Mouse (Mus musculus): ENCODE results near the gene Afg3l1.
"Not testable (repeated sequence)": the region's sequence is repeated elsewhere in the genome, so short reads cannot be mapped to it uniquely, and the experiment has no call there.

The Afg3l1 gene

DNA sequence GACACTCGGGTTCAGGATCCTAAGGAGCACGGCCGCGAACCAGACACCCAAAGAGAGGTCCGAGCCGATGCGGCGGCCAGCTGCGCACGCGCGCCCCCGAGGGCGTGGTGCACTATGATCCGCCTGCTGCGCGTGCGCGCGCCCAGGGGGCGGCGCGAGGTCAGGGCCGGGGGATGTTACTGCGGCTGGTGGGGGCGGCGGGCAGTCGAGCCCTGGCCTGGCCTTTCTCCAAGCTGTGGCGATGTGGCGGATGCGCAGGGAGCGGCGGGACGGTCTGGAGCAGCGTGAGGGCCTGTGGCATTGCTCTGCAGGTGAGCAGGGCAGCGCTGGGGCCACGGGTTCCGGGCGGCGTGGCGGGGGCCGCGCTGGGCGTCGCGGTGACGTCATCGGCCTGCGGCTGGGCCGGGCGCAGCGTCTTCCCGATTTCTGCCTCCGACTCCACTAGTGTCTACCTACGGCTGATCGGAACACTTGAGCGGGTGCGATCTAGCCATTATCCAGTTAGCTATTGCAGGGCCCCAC, at the start of gene Afg3l1:
Afg3l1 (plus strand) TSS at position 167 of the 522 bp plus-strand sequence.
- DNase-seq: peak; percentile 94

DNA sequence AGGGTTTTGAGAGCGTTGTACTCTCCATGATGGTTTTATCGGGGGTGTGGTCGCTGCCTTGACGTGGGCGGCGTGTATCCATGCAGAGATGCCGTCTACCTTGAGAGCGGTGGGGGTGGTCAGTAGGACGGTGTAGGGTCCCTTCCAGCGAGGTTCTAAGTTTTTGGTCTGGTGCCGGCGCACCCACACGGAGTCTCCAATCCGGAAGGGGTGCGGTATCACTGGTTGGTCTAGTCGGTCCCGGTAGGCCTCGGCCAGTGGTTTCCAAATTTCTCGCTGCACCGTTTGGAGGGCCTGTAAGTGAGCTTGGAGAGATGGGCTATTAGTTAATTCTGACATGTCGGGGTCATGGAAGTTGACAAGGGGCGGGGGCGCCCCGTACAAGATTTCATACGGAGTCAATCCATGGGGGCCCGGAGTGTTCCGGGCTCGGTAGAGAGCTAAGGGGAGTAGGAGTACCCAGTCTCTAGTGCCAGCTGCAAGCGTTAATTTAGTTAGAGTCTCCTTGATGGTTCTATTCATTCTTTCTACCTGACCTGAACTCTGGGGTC, 49.3 kb upstream of the Afg3l1 start:
- DNase-seq: no peak

- DNase-seq: no peak
These were observed 48.6 kb upstream of the Afg3l1 start for GRCm38 (mm10) chr8:123428939-123429721.

DNA sequence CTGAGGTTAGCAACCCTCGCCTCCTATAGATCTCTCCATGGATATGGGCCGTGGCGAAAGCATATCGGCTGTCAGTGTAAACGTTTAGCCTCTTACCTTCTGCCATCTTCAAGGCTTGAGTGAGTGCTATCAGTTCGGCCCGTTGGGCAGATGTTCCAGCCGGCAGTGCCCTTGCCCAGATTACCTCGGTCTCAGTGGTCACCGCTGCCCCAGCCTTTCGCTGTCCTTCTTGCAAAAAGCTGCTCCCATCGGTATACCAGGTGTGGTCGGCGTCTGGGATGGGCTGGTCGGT, 48.0 kb upstream of the Afg3l1 start:
- not testable (repeated sequence) for DNase-seq

- not testable (repeated sequence) for DNase-seq
These were observed 46.8 kb upstream of the Afg3l1 start for GRCm38 (mm10) chr8:123430936-123431335.

GRCm38 (mm10) chr8:123431616-123432365, 45.9 kb upstream of the Afg3l1 start:
- DNase-seq: no peak

- DNase-seq: no peak
These were observed 45.3 kb upstream of the Afg3l1 start for GRCm38 (mm10) chr8:123432381-123432780.

DNA sequence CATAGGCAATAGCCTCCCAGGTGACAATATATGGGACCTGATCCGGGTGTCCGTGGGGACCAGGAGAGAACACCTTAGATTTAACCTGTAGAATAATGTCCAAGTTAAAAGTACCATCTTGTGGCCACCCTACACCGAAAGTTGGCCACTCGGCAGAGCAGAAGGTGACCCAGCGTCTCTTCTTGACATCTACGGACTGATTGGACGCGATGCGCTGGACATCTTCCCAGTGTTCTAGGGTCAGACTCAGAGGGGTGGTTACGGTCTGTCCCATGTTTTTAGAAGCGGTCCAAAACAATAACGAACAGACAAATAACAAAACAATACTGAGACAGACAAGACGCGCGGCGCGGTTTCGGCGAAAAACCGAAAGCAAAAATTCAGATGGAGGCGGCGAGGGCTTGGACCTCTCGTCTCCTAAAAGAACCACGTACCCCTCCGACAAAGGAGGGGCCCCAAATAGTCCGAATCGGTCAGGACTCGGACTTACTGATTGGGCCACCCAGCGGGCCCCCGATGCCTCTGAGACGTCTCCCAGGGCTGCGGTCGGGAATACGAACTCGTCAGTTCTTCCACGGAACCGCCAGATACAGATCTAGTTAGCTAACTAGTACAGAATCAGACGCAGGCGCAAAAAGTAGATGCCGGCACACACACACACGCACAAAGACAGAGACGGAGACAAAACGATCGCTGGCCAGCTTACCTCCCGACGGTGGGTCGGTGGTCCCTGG, 44.3 kb upstream of the Afg3l1 start:
- DNase-seq: not testable (repeated sequence)

DNA sequence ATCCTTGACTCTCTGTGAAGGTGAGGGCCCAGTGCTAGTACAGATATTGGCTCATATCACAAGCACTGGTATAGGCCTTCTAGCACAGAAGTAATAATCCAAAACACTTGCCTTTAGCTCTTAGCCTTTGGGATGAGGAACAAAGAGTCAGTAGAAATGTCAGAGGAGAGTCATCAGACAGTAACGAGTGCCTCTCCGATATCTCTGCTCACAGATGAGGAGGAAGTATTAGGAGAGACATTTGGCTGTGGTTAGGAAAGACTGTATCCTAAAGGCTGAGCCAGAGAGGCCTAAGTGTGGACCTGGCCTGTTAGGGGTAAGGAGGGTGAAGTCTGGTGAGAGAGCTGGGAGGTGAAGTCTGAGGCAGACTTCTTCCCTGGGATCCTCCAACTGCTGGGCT, 35.9 kb upstream of the Afg3l1 start:
- DNase-seq: no peak

DNA sequence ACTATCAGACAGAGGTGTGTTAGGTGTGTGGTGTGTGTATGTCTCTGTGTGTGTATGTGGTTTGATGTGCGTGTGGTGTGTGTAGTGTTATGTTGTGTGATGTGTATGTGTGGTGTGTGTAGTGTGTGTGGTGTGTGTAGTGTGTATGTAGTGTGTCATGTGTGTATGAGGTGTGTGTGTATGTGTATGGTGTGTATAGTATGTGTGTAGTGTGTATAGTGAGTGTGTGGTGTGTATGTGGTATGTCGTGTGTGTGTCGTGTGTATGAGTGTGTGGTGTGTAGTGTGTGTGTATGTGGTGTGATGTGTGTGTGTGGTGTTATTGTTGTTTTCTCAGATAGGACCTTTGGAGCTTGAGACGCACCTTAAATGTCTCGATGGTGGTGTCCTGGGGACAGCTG, 35.4 kb upstream of the Afg3l1 start:
- DNase-seq: no peak

GRCm38 (mm10) chr8:123442871-123443575, 34.7 kb upstream of the Afg3l1 start:
- peak; percentile 88 for DNase-seq

GRCm38 (mm10) chr8:123443576-123443921, 34.2 kb upstream of the Afg3l1 start:
- DNase-seq: no peak

- no peak for DNase-seq
These were observed 33.6 kb upstream of the Afg3l1 start for GRCm38 (mm10) chr8:123444131-123444530.

DNA sequence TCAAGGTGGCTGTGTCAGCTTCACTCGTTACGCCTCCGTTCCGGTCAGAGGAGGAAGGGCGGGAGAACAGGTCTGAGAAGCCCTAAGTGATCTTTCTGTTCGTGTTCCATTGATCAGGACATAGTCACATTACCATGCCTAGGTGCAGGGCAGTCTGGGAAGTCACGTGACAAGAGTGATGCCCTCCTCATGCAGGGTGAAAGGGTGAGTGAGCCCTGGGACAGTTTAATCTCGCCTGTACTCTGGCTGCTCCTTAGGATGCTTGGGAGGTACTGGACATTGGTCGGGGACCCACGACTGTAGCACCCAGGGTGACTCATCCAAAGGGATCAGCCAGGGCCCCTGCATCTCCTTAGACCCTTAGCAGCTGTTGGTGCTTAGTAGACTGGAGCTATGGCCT, 31.7 kb upstream of the Afg3l1 start:
- DNase-seq: no peak

DNA sequence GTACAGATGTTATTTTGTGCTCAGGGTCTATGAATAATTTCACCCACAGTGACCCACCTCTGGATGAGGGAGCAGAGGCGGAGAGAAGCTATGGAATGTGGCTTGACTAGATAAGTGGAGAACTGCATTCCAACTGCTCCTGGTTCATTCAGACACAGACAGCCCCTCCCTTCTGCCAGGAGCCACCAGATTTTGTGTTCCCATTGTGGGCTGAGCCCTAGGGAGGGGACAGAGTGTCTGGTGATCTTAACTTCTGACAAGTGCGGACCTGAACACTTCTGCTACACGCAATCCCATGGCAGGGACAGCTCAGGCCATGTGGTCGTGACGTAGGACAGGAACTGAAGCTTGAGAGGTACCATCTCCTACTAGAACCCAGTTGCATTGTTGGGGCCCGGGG, 30.9 kb upstream of the Afg3l1 start:
- no peak for DNase-seq

GRCm38 (mm10) chr8:123450783-123451182, 26.9 kb upstream of the Afg3l1 start:
- DNase-seq: no peak

DNA sequence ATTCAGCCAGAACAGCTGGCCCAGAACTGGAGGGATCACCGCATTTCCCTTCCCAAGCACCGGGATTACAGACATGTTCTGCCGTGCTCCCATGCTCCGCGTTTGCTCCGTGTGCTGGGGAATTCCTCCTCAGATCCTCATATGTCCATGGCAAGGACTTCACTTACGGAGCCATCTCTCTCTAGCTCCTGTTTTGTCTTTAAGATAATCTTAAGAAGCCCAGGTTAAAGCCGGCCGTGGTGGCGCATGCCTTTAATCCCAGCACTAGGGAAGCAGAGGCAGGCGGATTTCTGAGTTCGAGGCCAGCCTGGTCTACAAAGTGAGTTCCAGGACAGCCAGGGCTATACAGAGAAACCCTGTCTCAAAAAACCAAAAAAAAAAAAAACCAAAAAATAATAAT, 26.0 kb upstream of the Afg3l1 start:
- not testable (repeated sequence) for DNase-seq

DNA sequence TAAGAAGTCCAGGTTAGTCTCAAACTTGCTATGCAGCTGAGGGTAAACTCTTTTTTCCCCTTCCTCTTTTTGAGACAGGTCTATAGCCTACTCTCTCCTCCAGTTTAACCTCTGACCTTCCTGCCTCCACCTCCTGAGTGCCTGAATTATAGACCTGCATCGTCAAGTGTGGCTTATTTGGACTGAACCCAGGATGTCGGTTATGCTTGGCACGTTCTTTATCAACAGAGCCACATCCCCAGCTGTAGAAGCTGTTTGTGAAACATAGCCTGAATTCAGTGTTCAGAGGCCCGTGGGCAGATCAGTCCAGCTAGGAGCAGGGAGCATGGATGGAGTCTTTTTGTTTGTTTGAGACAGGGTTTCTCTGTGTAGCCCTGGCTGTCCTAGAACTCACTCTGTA, 25.6 kb upstream of the Afg3l1 start:
- no peak for DNase-seq

DNA sequence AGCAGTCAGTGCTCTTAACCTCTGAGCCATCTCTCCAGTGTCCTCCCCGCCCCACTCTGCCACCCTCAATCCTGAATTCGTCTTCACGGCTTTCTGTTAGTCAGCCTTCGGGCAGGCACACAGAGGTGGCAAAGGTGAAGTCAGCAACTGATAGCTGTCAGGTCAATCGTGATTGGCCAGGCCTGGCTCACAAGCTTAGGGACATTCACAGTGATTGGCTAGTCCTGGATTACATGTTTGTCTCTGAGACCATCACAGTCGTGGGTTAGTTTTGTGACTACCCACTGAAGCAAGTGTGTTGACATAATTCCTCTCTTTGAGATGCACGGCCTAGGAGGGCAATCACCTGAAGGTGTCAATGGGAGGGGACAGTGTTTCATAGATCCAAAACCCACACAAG, 24.4 kb upstream of the Afg3l1 start:
- DNase-seq: no peak

- DNase-seq: no peak
These were observed 23.8 kb upstream of the Afg3l1 start for GRCm38 (mm10) chr8:123453951-123454350.

DNA sequence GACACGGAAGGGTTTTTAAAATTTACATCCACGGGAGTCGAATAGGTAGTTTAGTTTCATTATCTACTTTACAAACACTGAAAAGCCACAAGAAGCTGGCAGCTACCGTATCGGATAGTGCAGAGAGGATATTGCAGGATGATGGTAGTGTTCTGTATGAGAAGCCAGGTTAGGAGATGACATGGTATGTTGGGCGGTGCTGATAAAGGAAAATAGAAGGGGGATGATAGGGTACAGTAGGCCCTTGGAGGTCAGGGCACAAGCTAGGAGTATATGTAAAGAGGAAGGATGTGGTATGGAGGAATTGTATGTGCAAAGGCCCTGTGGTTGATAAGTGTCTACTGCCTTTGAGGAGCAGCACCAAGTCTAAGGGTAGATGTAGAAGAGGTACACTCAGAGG, 23.1 kb upstream of the Afg3l1 start:
- no peak for DNase-seq

- no peak for DNase-seq
These were observed 14.1 kb upstream of the Afg3l1 start for GRCm38 (mm10) chr8:123463651-123464050.

- DNase-seq: no peak
These were observed 10.2 kb upstream of the Afg3l1 start for GRCm38 (mm10) chr8:123467476-123467875.

All from liver (tissue).